Mouse (Mus musculus) CH12.LX (cell line): ENCODE measurements around the gene Olfml3. TPM values are rescaled to one million over a fixed set of nuclear protein-coding genes. Genes with fewer than 3 reads are reported as not detected.

Source experiments
- DNase-seq: peaks from one replicate; pipeline ENCODE4 v3.0.0-alpha.2; 2013; ENCODE audit errors: extremely low read depth
- H3K27ac ChIP-seq: 2 replicates; pipeline ENCODE4 v1.5.1; 2012; ENCODE audit warnings: low read depth, mild to moderate bottlenecking, control low read depth, moderate library complexity; ENCODE audit not compliant: insufficient read depth
- H3K27me3 ChIP-seq: replicated peaks from 2 replicates; pipeline ENCODE3; 2012; ENCODE audit warnings: inconsistent platforms
- H3K36me3 ChIP-seq, 2 experiments: replicated peaks in 1 of 2; 2 replicates each; pipeline versions ENCODE3 to v1.6.1; 2012; ENCODE audit warnings: inconsistent platforms in 1 of 2, low read length in 1 of 2, mild to moderate bottlenecking in 1 of 2, mixed read lengths in 1 of 2, moderate library complexity in 1 of 2; ENCODE audit not compliant: control insufficient read depth in 1 of 2, insufficient read depth in 1 of 2
- H3K4me1 ChIP-seq, 2 experiments: 2 replicates each; pipeline ENCODE4 v1.6.1; 2012; ENCODE audit warnings: inconsistent platforms in 1 of 2, moderate library complexity in 1 of 2; ENCODE audit not compliant: insufficient read depth in 2 of 2, control insufficient read depth in 1 of 2
- H3K4me2 ChIP-seq: 2 replicates; pipeline ENCODE4 v1.6.1; 2012; ENCODE audit warnings: low read depth, mild to moderate bottlenecking, control low read depth; ENCODE audit not compliant: poor library complexity, insufficient read depth, severe bottlenecking
- H3K4me3 ChIP-seq, 3 experiments: fragments of 150-350 bp in 1 of 3; sonication (generic) in 1 of 3; replicated peaks in 1 of 3; 2 replicates each; pipeline versions ENCODE3 to v1.5.1; 2011 to 2012; ENCODE audit warnings: low read depth in 2 of 3, low read length in 2 of 3, mild to moderate bottlenecking in 2 of 3, moderate library complexity in 2 of 3, control low read depth in 1 of 3, improper control_type of control experiment in 1 of 3, inconsistent platforms in 1 of 3, mixed read lengths in 1 of 3; ENCODE audit not compliant: poor library complexity in 1 of 3
- H3K79me2 ChIP-seq: replicated peaks from 2 replicates; pipeline ENCODE4 v1.6.1; 2012; ENCODE audit warnings: mild to moderate bottlenecking, moderate library complexity; ENCODE audit not compliant: control insufficient read depth, poor library complexity, insufficient read depth, severe bottlenecking; ENCODE audit errors: extremely low read depth
- H3K9ac ChIP-seq: 2 replicates; pipeline ENCODE4 v1.6.1; 2012; ENCODE audit warnings: low read depth, mild to moderate bottlenecking, control low read depth, moderate library complexity; ENCODE audit not compliant: insufficient read depth
- H3K9me3 ChIP-seq: replicated peaks from 2 replicates; pipeline ENCODE3; 2012; ENCODE audit warnings: low read length, inconsistent platforms, mixed read lengths
- CHD1 ChIP-seq: IDR thresholded peaks from 2 replicates; pipeline ENCODE4 v1.6.1; 2012; ENCODE audit warnings: low read depth, low read length, improper control_type of control experiment, inconsistent platforms
- CHD2 ChIP-seq: IDR thresholded peaks from 2 replicates; pipeline ENCODE4 v1.6.1; 2011; ENCODE audit warnings: low read length, improper control_type of control experiment
- CTCF ChIP-seq, 2 experiments: IDR thresholded peaks in 1 of 2; conservative IDR thresholded peaks in 1 of 2; 2 replicates each; pipeline ENCODE4 v1.5.1; 2011 to 2012; ENCODE audit warnings: low read depth in 2 of 2, low read length in 2 of 2, improper control_type of control experiment in 1 of 2, inconsistent platforms in 1 of 2, mild to moderate bottlenecking in 1 of 2, moderate library complexity in 1 of 2
- ELF1 ChIP-seq: IDR thresholded peaks from 2 replicates; pipeline ENCODE4 v1.6.1; 2014; ENCODE audit warnings: low read depth, mild to moderate bottlenecking, inconsistent platforms, low read length, improper control_type of control experiment
- HCFC1 ChIP-seq: IDR thresholded peaks from 2 replicates; pipeline ENCODE4 v1.6.1; 2012; ENCODE audit warnings: low read depth, mild to moderate bottlenecking, inconsistent platforms, low read length, improper control_type of control experiment
- IRF4 ChIP-seq: IDR thresholded peaks from 2 replicates; pipeline ENCODE4 v1.6.1; 2014; ENCODE audit warnings: low read depth, mild to moderate bottlenecking, inconsistent platforms, low read length, improper control_type of control experiment
- JUN ChIP-seq: IDR thresholded peaks from 2 replicates; pipeline ENCODE4 v1.6.1; 2011; ENCODE audit warnings: low read depth, mild to moderate bottlenecking, low read length, improper control_type of control experiment, moderate library complexity; ENCODE audit not compliant: insufficient read depth
- JUND ChIP-seq: conservative IDR thresholded peaks from 2 replicates; pipeline ENCODE4 v1.6.1; 2011; ENCODE audit warnings: low read depth, low read length, improper control_type of control experiment
- KAT2A ChIP-seq: IDR thresholded peaks from 2 replicates; pipeline ENCODE4 v1.6.1; 2012; ENCODE audit warnings: low read length, improper control_type of control experiment, inconsistent platforms; ENCODE audit not compliant: insufficient replicate concordance
- MAFK ChIP-seq: IDR thresholded peaks from 2 replicates; pipeline ENCODE4 v1.6.1; 2011; ENCODE audit warnings: low read length, improper control_type of control experiment; ENCODE audit not compliant: insufficient replicate concordance
- MAX ChIP-seq: IDR thresholded peaks from 2 replicates; pipeline ENCODE4 v1.6.1; 2011; ENCODE audit warnings: low read length, improper control_type of control experiment
- MAZ ChIP-seq: IDR thresholded peaks from 2 replicates; pipeline ENCODE4 v1.6.1; 2012; ENCODE audit warnings: low read depth, mild to moderate bottlenecking, inconsistent platforms, low read length, improper control_type of control experiment, moderate library complexity
- MXI1 ChIP-seq: IDR thresholded peaks from 2 replicates; pipeline ENCODE4 v1.6.1; 2011; ENCODE audit warnings: mild to moderate bottlenecking, low read depth, low read length, improper control_type of control experiment
- MYC ChIP-seq: IDR thresholded peaks from 2 replicates; pipeline ENCODE4 v1.6.1; 2011; ENCODE audit warnings: low read depth, mild to moderate bottlenecking, improper control_type of control experiment, low read length
- NELFE ChIP-seq: IDR thresholded peaks from 2 replicates; pipeline ENCODE4 v1.6.1; 2011; ENCODE audit warnings: low read depth, low read length, improper control_type of control experiment
- POLR2AphosphoS2 ChIP-seq: IDR thresholded peaks from 2 replicates; pipeline ENCODE4 v1.6.1; 2011; ENCODE audit warnings: low read depth, low read length, improper control_type of control experiment
- RAD21 ChIP-seq: IDR thresholded peaks from 2 replicates; pipeline ENCODE4 v1.6.1; 2011; ENCODE audit warnings: low read depth, mild to moderate bottlenecking, low read length, improper control_type of control experiment, moderate library complexity
- RCOR1 ChIP-seq: conservative IDR thresholded peaks from 2 replicates; pipeline ENCODE4 v1.6.1; 2012; ENCODE audit warnings: low read depth, mild to moderate bottlenecking, inconsistent platforms, low read length, improper control_type of control experiment
- SIN3A ChIP-seq: IDR thresholded peaks from 2 replicates; pipeline ENCODE4 v1.6.1; 2012; ENCODE audit warnings: low read length, improper control_type of control experiment, inconsistent platforms
- SMC3 ChIP-seq: IDR thresholded peaks from 2 replicates; pipeline ENCODE4 v1.6.1; 2011; ENCODE audit warnings: low read depth, low read length, improper control_type of control experiment
- USF1 ChIP-seq: IDR thresholded peaks from 2 replicates; pipeline ENCODE4 v1.6.1; 2014; ENCODE audit warnings: low read depth, mild to moderate bottlenecking, inconsistent platforms, low read length, improper control_type of control experiment
- USF2 ChIP-seq: conservative IDR thresholded peaks from 2 replicates; pipeline ENCODE4 v1.6.1; 2011; ENCODE audit warnings: low read depth, low read length, improper control_type of control experiment
- ZC3H11A ChIP-seq: IDR thresholded peaks from 2 replicates; pipeline ENCODE4 v1.6.1; 2012; ENCODE audit warnings: low read depth, mild to moderate bottlenecking, inconsistent platforms, low read length, improper control_type of control experiment
- ZKSCAN1 ChIP-seq: IDR thresholded peaks from 2 replicates; pipeline ENCODE4 v1.6.1; 2012; ENCODE audit warnings: low read depth, inconsistent platforms, low read length, improper control_type of control experiment, borderline replicate concordance
- dilution Hi-C: fragments of 300-500 bp; cut with MboI; formaldehyde crosslinking; loops from 2 replicates; pipeline ENCODE4 v1.14.3; 2020; ENCODE audit warnings: low sequenced_read_pairs; ENCODE audit not compliant: extremely low pct_unique_long_range_greater_than_20kb, extremely low pct_ligation_motif_present
- in situ Hi-C: fragments of 300-500 bp; cut with MboI; formaldehyde crosslinking; loops from 3 replicates; pipeline ENCODE4 v1.14.3; 2019; ENCODE audit warnings: low sequenced_read_pairs, low pct_ligation_motif_present, low pct_unique_long_range_greater_than_20kb, mixed read lengths
- polyA plus RNA-seq: library from polyadenylated mRNA; unstranded; fragments of >175 nt; gene quantifications from 2 replicates; pipeline ENCODE4 v1.2.1, GENCODE M21; 2012; ENCODE audit warnings: low read depth; ENCODE audit not compliant: insufficient read length
- total RNA-seq, 2 experiments: library from RNA; depleted of rRNA; stranded (reverse); fragments of 300-350 nt in 1 of 2; fragments of >200 nt in 1 of 2; gene quantifications; 2 replicates each; pipeline ENCODE4 v1.2.3; 2012 to 2014

Gene Olfml3
- total and polyA plus RNA-seq, 3 experiments = 14.0 to 33.3 (median 19.7) TPM

GRCm38 (mm10) chr3:103696388-103696925 is 41.3 kb downstream of the Olfml3 start:
- Histone ChIP-seq H3K9me3 (no peaks in the 10 kb centered on the region), H3K36me3 (no peaks in the 10 kb centered on the region), H3K9ac (no peak overlapping the region), H3K4me2 (no peak overlapping the region), H3K4me3 (no peak overlapping the region), H3K27ac (no peak overlapping the region), H3K4me1 (0 out of 4 replicates have a peak, but pooled peaks cover 0 to 3% of the 10 kb centered on the region in 2 experiments), H3K27me3 (no peaks in the 10 kb centered on the region), H3K79me2 (no peaks in the 10 kb centered on the region)
- dilution Hi-C loops (no loop called here), in situ Hi-C loops (loop anchor here (10.0 kb wide), 1 partner anchor 408 kb away; no protein-coding TSS in a partner anchor)
- no peak for TF ChIP-seq HCFC1
- DNase-seq = no peak

- Histone ChIP-seq H3K4me3 (no peak overlapping the region), H3K4me1 (peaks cover 0 to 6% of the 10 kb centered on the region in 2 experiments; a peak in 1 of 4 replicates), H3K79me2 (no peaks in the 10 kb centered on the region), H3K9me3 (no peaks in the 10 kb centered on the region), H3K9ac (no peak overlapping the region), H3K4me2 (no peak overlapping the region)
- in situ Hi-C loops = loop anchor here (10.0 kb wide), 1 partner anchor 409 kb away; no protein-coding TSS in a partner anchor
- no peak for TF ChIP-seq MYC
- TF ChIP-seq POLR2AphosphoS2 = no peak
- TF ChIP-seq CHD2 = no peak
- no peak for TF ChIP-seq JUND
- no peak for TF ChIP-seq ZKSCAN1
- TF ChIP-seq, all 38 proteins: peak for 0
- no peaks in the 10 kb centered on the region for H3K27me3 ChIP-seq
- H3K27ac ChIP-seq = no peak overlapping the region
- no peaks in the 10 kb centered on the region for H3K36me3 ChIP-seq
- DNase-seq = no peak
- dilution Hi-C loops = no loop called here
Measured at GRCm38 (mm10) chr3:103695556-103695955, 42.2 kb downstream of the Olfml3 start.

- Histone ChIP-seq H3K4me2 (no peak overlapping the region), H3K9ac (no peak overlapping the region), H3K79me2 (no peaks in the 10 kb centered on the region), H3K27ac (no peak overlapping the region), H3K4me3 (no peak overlapping the region), H3K27me3 (no peaks in the 10 kb centered on the region), H3K9me3 (no peaks in the 10 kb centered on the region), H3K36me3 (no peaks in the 10 kb centered on the region), H3K4me1 (peaks cover 7 to 29% of the 10 kb centered on the region in 2 experiments)
- dilution Hi-C loops = no loop called here
- TF ChIP-seq RAD21 (peak; percentile 100), JUN (no peak), JUND (0 out of 2 replicates have a peak, but pooled peaks have one; percentile 25), MAFK (no peak), MYC (peak; percentile 90), SMC3 (peak; percentile 94), RCOR1 (no peak), CTCF (conservative IDR thresholded peaks at IDR 0.05 in 1 of 2, IDR thresholded peaks at IDR 0.05 in 1 of 2; ENCODE audit: low read depth in 2 of 2, low read length in 2 of 2) (peak; percentile 26 to 90; a peak in 2 of 4 replicates), CHD1 (no peak), NELFE (0 out of 2 replicates have a peak, but pooled peaks have one; percentile 30), MXI1 (peak; percentile 40; the same call in 1 of the 2 replicates), ZC3H11A (peak; percentile 71), USF1 (no peak), MAX (peak; percentile 82), KAT2A (no peak), ELF1 (no peak), MAZ (0 out of 2 replicates have a peak, but pooled peaks have one; percentile 30), USF2 (no peak), IRF4 (0 out of 2 replicates have a peak, but pooled peaks have one; percentile 22), SIN3A (peak; percentile 68; the same call in 1 of the 2 replicates)
- peak; percentile 87 for DNase-seq
- in situ Hi-C loops = loop anchor here (5.0 to 10.0 kb wide), 2 partner anchors 47 to 414 kb away; partner anchors contain the start of genes Gm10964 and Olfml3
Measured at GRCm38 (mm10) chr3:103690506-103690905, 47.3 kb downstream of the Olfml3 start.
